Mouse (Mus musculus) liver, embryonic 15.5 days (tissue): Measurements from ENCODE around the gene Vma21. TPM values are rescaled to one million over a fixed set of nuclear protein-coding genes. Genes with fewer than 3 reads are reported as not detected.

Source experiments
- ATAC-seq: fragments of 200-750 bp; cut with Nextera tagmentation; 2 replicates; pipeline ENCODE4 v1.8.0; 2017; ENCODE audit warnings: moderate number of reproducible peaks, mild to moderate bottlenecking, moderate library complexity; ENCODE audit not compliant: insufficient read depth
- H3K27ac ChIP-seq: fragments of 300-500 bp; sonication (generic); replicated peaks from 2 replicates; pipeline ENCODE4 v1.5.1; 2015; ENCODE audit warnings: mild to moderate bottlenecking, inconsistent platforms
- H3K27me3 ChIP-seq: fragments of 300-500 bp; sonication (generic); 2 replicates; pipeline ENCODE4 v1.6.1; 2015; ENCODE audit warnings: mild to moderate bottlenecking, inconsistent platforms
- H3K36me3 ChIP-seq: fragments of 300-500 bp; sonication (generic); replicated peaks from 2 replicates; pipeline ENCODE4 v1.6.1; 2015; ENCODE audit warnings: moderate library complexity, mild to moderate bottlenecking, inconsistent platforms
- H3K4me1 ChIP-seq: fragments of 300-500 bp; sonication (generic); replicated peaks from 2 replicates; pipeline ENCODE4 v1.6.1; 2015; ENCODE audit warnings: inconsistent platforms
- H3K4me2 ChIP-seq: fragments of 300-500 bp; sonication (generic); 2 replicates; pipeline ENCODE4 v1.6.1; 2015; ENCODE audit warnings: moderate library complexity, mild to moderate bottlenecking, inconsistent platforms
- H3K4me3 ChIP-seq: fragments of 300-500 bp; sonication (generic); replicated peaks from 2 replicates; pipeline ENCODE4 v1.5.1; 2015; ENCODE audit warnings: mild to moderate bottlenecking, inconsistent platforms
- H3K9ac ChIP-seq: fragments of 300-500 bp; sonication (generic); 2 replicates; pipeline ENCODE4 v1.6.1; 2015; ENCODE audit warnings: moderate library complexity, mild to moderate bottlenecking, inconsistent platforms
- H3K9me3 ChIP-seq: fragments of 300-500 bp; sonication (generic); replicated peaks from 2 replicates; pipeline ENCODE4 v1.6.1; 2016; ENCODE audit warnings: inconsistent platforms
- WGBS: fragments of 180-500 bp; shearing (Covaris S2); methylation state at CpG from one replicate; pipeline ENCODE4 v1.1.7; 2015; ENCODE audit warnings: mixed read lengths; ENCODE audit not compliant: insufficient replicate concordance; 5-methylcytosine and 5-hydroxymethylcytosine counted together
- polyA plus RNA-seq: library from polyadenylated mRNA; unstranded; fragments of >200 nt; fragmentation: Nextera tagmentation; extraction: Ambion mirVana; gene quantifications from 2 replicates; pipeline ENCODE4 v1.2.1, GENCODE M21; 2015

Gene Vma21
- polyA plus RNA-seq, result 20.6 and 21.5 TPM in 2 replicates

GRCm38 (mm10) chrX:71815631-71816345 lies at the start of gene Vma21:
Gene Vma21, plus strand, starts transcription at chrX:71815924.
- peak within 1 kb of the TSS; percentile 64 for H3K9ac ChIP-seq
- H3K4me2 ChIP-seq, result peak within 1 kb of the TSS; percentile 66
- H3K36me3 ChIP-seq, result no peaks in the 10 kb centered on the region
- H3K27ac ChIP-seq, result peak within 1 kb of the TSS; percentile 80
- WGBS, result 44% methylated on average over 12 of the region's 12 CpGs
- H3K4me3 ChIP-seq, result peak within 1 kb of the TSS; percentile 68
- H3K27me3 ChIP-seq, result no peaks in the 10 kb centered on the region
- no peaks in the 10 kb centered on the region for H3K9me3 ChIP-seq
- ATAC-seq, result no peak
- H3K4me1 ChIP-seq, result 0 out of 2 replicates have a peak, but pooled peaks cover 3% of the 10 kb centered on the region

GRCm38 (mm10) chrX:71767909-71768308 lies 47.8 kb upstream of the Vma21 start:
- Histone ChIP-seq H3K4me3 (no peak overlapping the region), H3K27ac (no peak overlapping the region), H3K4me1 (no peaks in the 10 kb centered on the region), H3K9me3 (no peaks in the 10 kb centered on the region), H3K4me2 (no peak overlapping the region), H3K9ac (no peak overlapping the region), H3K27me3 (no peaks in the 10 kb centered on the region), H3K36me3 (no peaks in the 10 kb centered on the region)
- no peak for ATAC-seq
- WGBS, result 61% methylated on average over 1 of the region's 1 CpGs

- 5% methylated on average over 4 of the region's 4 CpGs for WGBS
- no peak for ATAC-seq
- no peak overlapping the region for H3K4me3 ChIP-seq
- H3K27ac ChIP-seq, result no peak overlapping the region
- H3K36me3 ChIP-seq, result no peaks in the 10 kb centered on the region
- H3K9me3 ChIP-seq, result no peaks in the 10 kb centered on the region
- H3K27me3 ChIP-seq, result no peaks in the 10 kb centered on the region; the same call in 1 of the 2 replicates
- H3K4me2 ChIP-seq, result no peak overlapping the region
- H3K9ac ChIP-seq, result no peak overlapping the region
- H3K4me1 ChIP-seq, result no peaks in the 10 kb centered on the region
Measured at GRCm38 (mm10) chrX:71791106-71791505, 24.6 kb upstream of the Vma21 start.

GRCm38 (mm10) chrX:71797766-71798165 lies 18.0 kb upstream of the Vma21 start:
- no peaks in the 10 kb centered on the region for H3K9me3 ChIP-seq
- ATAC-seq, result no peak
- no peak overlapping the region for H3K4me2 ChIP-seq
- H3K4me3 ChIP-seq, result no peak overlapping the region
- no peak overlapping the region for H3K27ac ChIP-seq
- peaks cover 3% of the 10 kb centered on the region; the same call in 1 of the 2 replicates for H3K27me3 ChIP-seq
- H3K36me3 ChIP-seq, result no peaks in the 10 kb centered on the region
- H3K9ac ChIP-seq, result no peak overlapping the region
- no peaks in the 10 kb centered on the region for H3K4me1 ChIP-seq
- WGBS, result 63% methylated on average over 7 of the region's 7 CpGs

GRCm38 (mm10) chrX:71798883-71799282 lies 16.8 kb upstream of the Vma21 start:
- H3K36me3 ChIP-seq, result no peaks in the 10 kb centered on the region
- H3K4me2 ChIP-seq, result no peak overlapping the region
- WGBS, result 51% methylated on average over 5 of the region's 5 CpGs
- peaks cover 3% of the 10 kb centered on the region; the same call in 1 of the 2 replicates for H3K27me3 ChIP-seq
- H3K9ac ChIP-seq, result no peak overlapping the region
- no peak overlapping the region for H3K4me3 ChIP-seq
- no peak for ATAC-seq
- no peaks in the 10 kb centered on the region for H3K9me3 ChIP-seq
- H3K4me1 ChIP-seq, result no peaks in the 10 kb centered on the region
- H3K27ac ChIP-seq, result no peak overlapping the region

- Histone ChIP-seq H3K9me3 (no peaks in the 10 kb centered on the region), H3K4me1 (0 out of 2 replicates have a peak, but pooled peaks cover 3% of the 10 kb centered on the region), H3K4me3 (no peak overlapping the region), H3K36me3 (no peaks in the 10 kb centered on the region), H3K4me2 (no peak overlapping the region), H3K27ac (no peak overlapping the region), H3K27me3 (no peaks in the 10 kb centered on the region), H3K9ac (no peak overlapping the region)
- no peak for ATAC-seq
- WGBS, result 26% methylated on average over 5 of the region's 5 CpGs
Measured at GRCm38 (mm10) chrX:71811966-71812835, 3.5 kb upstream of the Vma21 start.

- H3K4me2 ChIP-seq, result peak overlapping the region; percentile 66
- H3K4me3 ChIP-seq, result peak overlapping the region; percentile 68
- H3K27me3 ChIP-seq, result no peaks in the 10 kb centered on the region
- peak overlapping the region; percentile 64 for H3K9ac ChIP-seq
- 29% methylated on average over 52 of the region's 52 CpGs for WGBS
- H3K9me3 ChIP-seq, result no peaks in the 10 kb centered on the region
- ATAC-seq, result peak; percentile 97
- peak overlapping the region; percentile 80 for H3K27ac ChIP-seq
- no peaks in the 10 kb centered on the region for H3K36me3 ChIP-seq
- H3K4me1 ChIP-seq, result 0 out of 2 replicates have a peak, but pooled peaks cover 3% of the 10 kb centered on the region
Measured at GRCm38 (mm10) chrX:71816401-71816857, 705 bp downstream of the Vma21 start.

- H3K9me3 ChIP-seq, result no peaks in the 10 kb centered on the region
- peak overlapping the region; percentile 68 for H3K4me3 ChIP-seq
- peak; percentile 58 for ATAC-seq
- 0 out of 2 replicates have a peak, but pooled peaks cover 3% of the 10 kb centered on the region for H3K4me1 ChIP-seq
- no peaks in the 10 kb centered on the region for H3K27me3 ChIP-seq
- H3K27ac ChIP-seq, result peak overlapping the region; percentile 80
- no peaks in the 10 kb centered on the region for H3K36me3 ChIP-seq
- H3K9ac ChIP-seq, result peak overlapping the region; percentile 64
- peak overlapping the region; percentile 66 for H3K4me2 ChIP-seq
- WGBS, result 14% methylated on average over 13 of the region's 14 CpGs
Measured at GRCm38 (mm10) chrX:71816931-71817361, 1.2 kb downstream of the Vma21 start.

- no peaks in the 10 kb centered on the region for H3K4me1 ChIP-seq
- H3K27ac ChIP-seq, result no peak overlapping the region
- 56% methylated on average over 4 of the region's 4 CpGs for WGBS
- H3K4me3 ChIP-seq, result no peak overlapping the region
- no peaks in the 10 kb centered on the region for H3K9me3 ChIP-seq
- no peaks in the 10 kb centered on the region for H3K27me3 ChIP-seq
- H3K9ac ChIP-seq, result no peak overlapping the region
- no peaks in the 10 kb centered on the region for H3K36me3 ChIP-seq
- no peak overlapping the region for H3K4me2 ChIP-seq
- ATAC-seq, result no peak
Measured at GRCm38 (mm10) chrX:71838911-71839310, 23.2 kb downstream of the Vma21 start.

- Histone ChIP-seq H3K4me3 (no peak overlapping the region), H3K4me1 (no peaks in the 10 kb centered on the region), H3K27me3 (no peaks in the 10 kb centered on the region), H3K9me3 (no peaks in the 10 kb centered on the region), H3K4me2 (no peak overlapping the region), H3K36me3 (no peaks in the 10 kb centered on the region), H3K9ac (no peak overlapping the region), H3K27ac (no peak overlapping the region)
- no peak for ATAC-seq
- WGBS, result 62% methylated on average over 4 of the region's 4 CpGs
Measured at GRCm38 (mm10) chrX:71846696-71847095, 31.0 kb downstream of the Vma21 start.

GRCm38 (mm10) chrX:71853798-71854197 lies 38.1 kb downstream of the Vma21 start:
- no peak for ATAC-seq

More at GRCm38 (mm10) chrX:71853798-71854197, 38.1 kb downstream of the Vma21 start:
- Histone ChIP-seq H3K4me3 (no peak overlapping the region), H3K27ac (no peak overlapping the region), H3K9ac (no peak overlapping the region), H3K9me3 (no peaks in the 10 kb centered on the region), H3K36me3 (no peaks in the 10 kb centered on the region), H3K27me3 (no peaks in the 10 kb centered on the region), H3K4me1 (no peaks in the 10 kb centered on the region), H3K4me2 (no peak overlapping the region)
